Mouse (Mus musculus) stomach, postnatal 0 days (tissue): ENCODE measurements around the gene Dnmt3b.

Source experiments
- CTCF ChIP-seq: IDR thresholded peaks from 2 replicates; pipeline ENCODE4 v1.5.1; 2016; ENCODE audit warnings: antibody characterized with exemption, low read depth, mild to moderate bottlenecking, moderate library complexity
- EP300 ChIP-seq: optimal IDR thresholded peaks from 2 replicates; pipeline ENCODE3; 2016; ENCODE audit warnings: antibody characterized with exemption

DNA sequence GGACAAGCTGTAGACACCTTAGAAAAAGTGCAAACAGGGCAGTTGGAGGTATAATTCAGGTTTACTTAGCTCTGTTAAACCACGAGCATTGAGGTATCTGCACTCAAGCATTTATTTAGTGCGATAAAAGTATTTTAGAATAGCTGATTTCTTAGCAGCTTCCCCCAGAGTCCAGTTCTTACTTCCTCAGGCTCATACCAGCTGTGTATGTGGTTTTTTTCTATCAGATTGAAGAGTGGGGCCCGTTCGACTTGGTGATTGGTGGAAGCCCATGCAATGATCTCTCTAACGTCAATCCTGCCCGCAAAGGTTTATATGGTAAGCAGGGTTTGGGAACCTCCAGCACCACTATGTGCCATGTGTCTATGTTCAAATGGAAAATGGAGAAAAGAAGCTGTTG lies 27.7 kb downstream of the Dnmt3b start:
- TF ChIP-seq CTCF: no peak
- TF ChIP-seq EP300: no peak
